Mouse (Mus musculus): ENCODE data around the gene Olfr726.
A peak's percentile ranks its signal among the peaks of the same experiment; 100 is the strongest.

The Olfr726 gene

GRCm38 (mm10) chr14:50090853-50091252 is at the start of gene Olfr726:
TSS of gene Olfr726 (minus strand) at chr14:50090953.
- DNase-seq (ENCODE audit: low read depth, low spot score) = no peak

DNA sequence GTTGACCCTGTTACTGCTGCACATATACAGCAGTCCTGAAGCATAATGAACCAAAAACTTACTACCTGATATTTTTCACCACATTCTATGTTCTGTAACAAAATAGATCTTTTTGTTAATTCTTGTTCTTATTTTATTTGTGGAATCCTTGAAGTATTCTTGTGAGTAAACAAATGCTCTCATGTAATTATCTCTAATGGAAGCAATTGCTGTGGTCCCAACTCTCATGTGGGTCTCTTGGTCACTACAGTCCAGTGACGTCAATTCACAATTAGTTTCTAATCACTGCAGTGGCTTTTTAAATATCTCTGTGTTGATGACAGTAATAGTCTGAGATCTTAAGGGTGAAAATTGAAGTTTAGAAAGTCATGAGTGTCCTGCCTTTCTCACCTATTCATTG is 32.1 kb upstream of the Olfr726 start, which contains the start of gene Olfr727:
Gene Olfr727 (plus strand): TSS at position 301 of the 400 bp plus-strand sequence.
- no peak for DNase-seq (ENCODE audit: low read depth, low spot score)

DNA sequence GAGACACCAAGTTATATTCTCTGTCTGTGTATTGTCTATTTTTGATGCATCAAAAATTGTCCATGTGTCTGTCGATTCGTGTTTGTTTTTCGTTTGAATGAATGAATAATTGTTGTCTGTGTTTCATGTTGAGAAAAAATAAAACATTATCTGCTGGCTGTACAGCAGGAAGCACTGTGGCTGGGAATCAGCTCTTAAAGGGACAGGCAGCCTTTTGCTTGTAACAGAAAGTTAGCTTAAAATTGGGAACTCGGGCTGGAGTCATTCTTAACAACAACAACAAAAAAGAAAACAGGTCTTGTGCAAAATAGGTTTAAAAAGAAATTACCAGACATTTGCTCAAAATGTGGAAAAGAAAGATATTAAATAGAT is 28.0 kb downstream of the Olfr726 start:
- DNase-seq (ENCODE audit: low read depth, low spot score) = no peak

- peak; percentile 16 for DNase-seq (ENCODE audit: low read depth, low spot score)
These were observed 28.6 kb downstream of the Olfr726 start for GRCm38 (mm10) chr14:50061955-50062732.

DNA sequence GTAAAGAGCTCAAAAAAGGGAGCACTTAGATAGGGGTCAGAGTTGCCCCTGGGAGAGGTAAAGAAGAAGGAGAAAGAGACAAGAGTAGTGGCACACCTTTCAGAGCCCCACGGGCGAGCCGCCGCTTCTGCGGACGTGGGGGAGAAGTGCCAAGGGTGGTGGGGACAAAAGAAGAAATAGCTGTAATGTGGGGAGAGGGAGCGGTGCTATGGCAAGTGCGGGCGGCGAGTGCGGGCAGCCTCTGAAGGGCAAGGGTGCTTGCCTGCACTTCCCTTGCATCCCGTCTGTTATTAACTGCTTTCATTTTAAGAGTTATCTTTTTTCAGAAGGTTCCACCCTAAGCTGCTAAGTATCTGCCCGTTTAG is 29.2 kb downstream of the Olfr726 start:
- no peak for DNase-seq (ENCODE audit: low read depth, low spot score)

- no peak for DNase-seq (ENCODE audit: low read depth, low spot score)
These were observed 29.6 kb downstream of the Olfr726 start for GRCm38 (mm10) chr14:50061179-50061578.

DNA sequence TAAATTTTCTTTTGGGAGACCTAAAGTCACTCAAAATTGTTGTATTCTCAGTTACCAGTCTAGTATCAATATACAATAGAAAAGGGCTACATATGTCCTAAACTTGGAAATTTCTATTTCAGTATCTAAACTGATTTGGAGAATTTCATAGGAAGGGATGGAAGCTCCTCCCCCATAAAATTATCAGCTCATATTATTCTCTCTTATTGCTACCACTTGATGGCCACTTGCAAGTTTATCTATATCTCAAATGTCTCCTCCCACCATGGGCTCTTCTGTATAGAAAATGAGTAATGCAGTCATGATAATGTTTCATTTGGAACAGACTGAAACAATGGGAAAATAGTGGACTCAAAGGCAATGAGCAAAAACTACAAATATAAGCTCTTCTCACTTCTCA is 50.5 kb downstream of the Olfr726 start, which contains the start of gene Olfr725:
Gene Olfr725 (minus strand): TSS at position 101 of the 400 bp plus-strand sequence.
- DNase-seq (ENCODE audit: low read depth, low spot score) = no peak
